Mouse (Mus musculus): ENCODE measurements around the gene Gm9833.

DNA sequence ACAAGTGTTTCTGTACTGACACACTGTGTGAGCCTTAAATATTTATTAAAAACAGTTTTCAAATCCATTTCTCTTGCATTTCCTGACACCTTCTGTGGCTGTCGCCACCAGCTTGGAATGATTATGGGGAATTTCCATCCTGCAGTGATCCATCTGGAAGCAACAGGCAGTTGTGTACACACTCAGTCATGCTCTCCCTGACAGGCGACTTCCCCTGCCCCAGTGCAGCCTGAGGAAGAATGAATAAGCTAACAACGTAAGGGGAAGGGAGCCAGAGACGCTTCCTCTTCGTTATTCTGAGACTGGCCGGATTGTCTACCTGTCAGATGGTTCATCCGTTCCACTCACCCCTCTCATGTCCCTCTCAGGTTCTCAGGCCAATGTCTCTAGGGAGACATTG lies 4.6 kb downstream of the Gm9833 start:
- no peak for TF ChIP-seq CTCF (IDR thresholded peaks at IDR 0.05)
- no peak for TF ChIP-seq EP300 (IDR thresholded peaks at IDR 0.05)
